Comparison of ENCODE assay signal across 17 mouse cellular contexts in the genomic region with DNA sequence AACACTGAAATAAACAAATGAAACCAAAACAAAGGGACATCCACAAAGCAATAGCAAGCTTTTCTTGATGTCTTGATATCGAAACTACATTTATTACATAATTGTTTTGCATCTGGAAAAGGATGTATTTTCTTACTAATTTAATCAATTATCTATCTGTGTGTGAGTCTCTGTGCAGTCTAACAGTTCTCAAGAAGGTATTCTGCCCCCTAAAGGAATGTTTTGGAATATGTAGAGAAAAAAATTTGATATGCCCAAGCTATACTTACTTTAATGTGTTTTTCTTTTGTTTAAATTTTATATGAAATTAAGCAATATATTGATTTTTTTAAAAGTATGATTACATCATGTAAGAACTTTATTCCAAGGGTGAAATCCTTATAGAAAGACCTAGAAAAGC. TPM values are rescaled to one million over a fixed set of nuclear protein-coding genes. Genes with fewer than 3 reads are reported as not detected.
DNase-seq lines count a peak whose midpoint lies in the region; ATAC-seq and TF ChIP-seq lines count a peak whose summit lies in the region.
"Had no signal": no experiment of that assay in that cellular context is flagged by ENCODE, and none has a peak within 500 bp of the region (broad histone marks: within the 10 kb centered on the region; RNA-seq: fewer than 3 reads in every experiment).

No protein-coding gene starts in this region.

- TF ChIP-seq RAD21 in MEL (IDR thresholded peaks at IDR 0.05; ENCODE audit: low read depth, low read length): peak; percentile 39

- TF ChIP-seq POLR2A in MEL (IDR thresholded peaks at IDR 0.05; ENCODE audit: control insufficient read depth in 1 of 2, insufficient read depth in 1 of 2, low read depth in 1 of 2, low read length in 2 of 2, poor library complexity in 1 of 2): no peak

- peak; percentile 44 for DNase-seq in midbrain, embryonic 11.5 days (ENCODE audit: low spot score, missing footprints)
- no peak for DNase-seq in midbrain, embryonic 10.5 days (ENCODE audit: low spot score)
- DNase-seq in MEL (ENCODE audit: low read depth, low spot score): peak; percentile 51
- peak; percentile 33 for DNase-seq in induced T-regulatory cell, adult 2 months (ENCODE audit: low read depth)
- no peak for DNase-seq in gastrocnemius, postnatal 25 days
- DNase-seq in layer of hippocampus, postnatal 25 days (ENCODE audit: extremely low spot score in 1 of 2, low spot score in 1 of 2): no peak
- DNase-seq: cerebellum, adult 18-20 months; kidney, adult 2 months; right cerebral cortex, postnatal 25 days had no signal

- no peak overlapping the region for H3K4me3 ChIP-seq in intestine, postnatal 0 days (ENCODE audit: low read depth, low read length)
- H3K4me3 ChIP-seq in intestine, embryonic 15.5 days (replicated peaks): no peak overlapping the region
- no peak overlapping the region for H3K4me3 ChIP-seq in midbrain, embryonic 11.5 days (ENCODE audit: low read depth, low read length)
- H3K4me3 ChIP-seq in midbrain, embryonic 10.5 days: no peak overlapping the region
- no peak overlapping the region for H3K4me3 ChIP-seq in MEL (ENCODE audit: control insufficient read depth in 1 of 2, insufficient read depth in 1 of 2, low read depth in 2 of 2, low read length in 2 of 2)
- H3K4me3 ChIP-seq: embryonic facial prominence, embryonic 12.5 days; heart, embryonic 15.5 days; limb, embryonic 13.5 days had no signal

- H3K27ac ChIP-seq in intestine, postnatal 0 days (ENCODE audit: low read depth, low read length): no peak overlapping the region
- no peak overlapping the region for H3K27ac ChIP-seq in intestine, embryonic 15.5 days
- H3K27ac ChIP-seq in midbrain, embryonic 11.5 days (ENCODE audit: low read depth, low read length): no peak overlapping the region
- no peak overlapping the region for H3K27ac ChIP-seq in midbrain, embryonic 10.5 days (replicated peaks)
- no peak overlapping the region for H3K27ac ChIP-seq in MEL (ENCODE audit: control insufficient read depth, low read depth, low read length)
- H3K27ac ChIP-seq: embryonic facial prominence, embryonic 12.5 days; heart, embryonic 15.5 days; hindbrain, embryonic 14.5 days; limb, embryonic 13.5 days had no signal

- no peaks in the 10 kb centered on the region for H3K36me3 ChIP-seq in intestine, postnatal 0 days (ENCODE audit: control insufficient read depth, insufficient read depth)
- H3K36me3 ChIP-seq in intestine, embryonic 15.5 days: no peaks in the 10 kb centered on the region
- no peaks in the 10 kb centered on the region for H3K36me3 ChIP-seq in midbrain, embryonic 11.5 days (ENCODE audit: control insufficient read depth, insufficient read depth, low read length)
- H3K36me3 ChIP-seq in midbrain, embryonic 10.5 days: no peaks in the 10 kb centered on the region
- peaks cover 0 to 2% of the 10 kb centered on the region in 2 experiments; a peak in 1 of 4 replicates for H3K36me3 ChIP-seq in MEL (ENCODE audit: control insufficient read depth in 1 of 2, insufficient read depth in 2 of 2, low read length in 2 of 2)
- H3K36me3 ChIP-seq: embryonic facial prominence, embryonic 12.5 days; heart, embryonic 15.5 days; limb, embryonic 13.5 days had no signal

- H3K4me1 ChIP-seq in intestine, postnatal 0 days (replicated peaks; ENCODE audit: control insufficient read depth, insufficient read depth, low read length): peaks cover 14% of the 10 kb centered on the region
- H3K4me1 ChIP-seq in intestine, embryonic 15.5 days (replicated peaks): peaks cover 22% of the 10 kb centered on the region
- H3K4me1 ChIP-seq in midbrain, embryonic 11.5 days (ENCODE audit: control insufficient read depth, insufficient read depth, low read length): peaks cover 22% of the 10 kb centered on the region
- peaks cover 39% of the 10 kb centered on the region for H3K4me1 ChIP-seq in midbrain, embryonic 10.5 days
- H3K4me1 ChIP-seq in MEL (ENCODE audit: control insufficient read depth in 1 of 2, insufficient read depth in 2 of 2, low read length in 2 of 2): peaks cover 0 to 2% of the 10 kb centered on the region in 2 experiments; a peak in 1 of 4 replicates

- TF ChIP-seq EP300 in MEL (IDR thresholded peaks at IDR 0.05; ENCODE audit: low read depth in 1 of 2, low read length in 2 of 2): no peak

- 90% methylated on average over 1 of the region's 1 CpGs for WGBS in intestine, postnatal 0 days
- 90% methylated on average over 1 of the region's 1 CpGs for WGBS in intestine, embryonic 15.5 days
- 88% methylated on average over 1 of the region's 1 CpGs for WGBS in midbrain, embryonic 11.5 days
- WGBS in midbrain, embryonic 10.5 days: 84% methylated on average over 1 of the region's 1 CpGs

- TF ChIP-seq CTCF in intestine, postnatal 0 days (IDR thresholded peaks at IDR 0.05; ENCODE audit: low read depth): peak; percentile 50
- TF ChIP-seq CTCF in MEL (IDR thresholded peaks at IDR 0.05 in 2 of 3, conservative IDR thresholded peaks at IDR 0.05 in 1 of 3; ENCODE audit: control insufficient read depth in 1 of 3, insufficient read depth in 1 of 3, low read depth in 2 of 3, low read length in 3 of 3, poor library complexity in 1 of 3, severe bottlenecking in 1 of 3): peak in 1 of 3 experiments; percentile 53; a peak in 3 of 6 replicates

- H3K79me2 ChIP-seq in MEL (ENCODE audit: control insufficient read depth, insufficient read depth, low read length, poor library complexity): no peaks in the 10 kb centered on the region

- H3K9ac ChIP-seq in intestine, postnatal 0 days (ENCODE audit: low read depth, low read length): no peak overlapping the region
- no peak overlapping the region for H3K9ac ChIP-seq in intestine, embryonic 15.5 days
- H3K9ac ChIP-seq in midbrain, embryonic 11.5 days (ENCODE audit: low read length): no peak overlapping the region
- no peak overlapping the region for H3K9ac ChIP-seq in MEL (ENCODE audit: control insufficient read depth, low read depth, low read length, poor library complexity, severe bottlenecking)
- H3K9ac ChIP-seq: embryonic facial prominence, embryonic 12.5 days; heart, embryonic 15.5 days; hindbrain, embryonic 14.5 days; limb, embryonic 13.5 days had no signal

- no peaks in the 10 kb centered on the region for H3K9me3 ChIP-seq in intestine, postnatal 0 days (ENCODE audit: control insufficient read depth)
- no peaks in the 10 kb centered on the region for H3K9me3 ChIP-seq in intestine, embryonic 15.5 days
- no peaks in the 10 kb centered on the region for H3K9me3 ChIP-seq in midbrain, embryonic 11.5 days (ENCODE audit: control insufficient read depth, low read length)
- H3K9me3 ChIP-seq in midbrain, embryonic 10.5 days (replicated peaks): no peaks in the 10 kb centered on the region
- H3K9me3 ChIP-seq in MEL (replicated peaks; ENCODE audit: insufficient read depth, low read length): no peaks in the 10 kb centered on the region
- H3K9me3 ChIP-seq: embryonic facial prominence, embryonic 12.5 days; heart, embryonic 15.5 days; limb, embryonic 13.5 days had no signal

- H3K4me2 ChIP-seq in intestine, postnatal 0 days (replicated peaks; ENCODE audit: low read depth): no peak overlapping the region
- H3K4me2 ChIP-seq in intestine, embryonic 15.5 days (replicated peaks): no peak overlapping the region
- no peak overlapping the region for H3K4me2 ChIP-seq in midbrain, embryonic 11.5 days
- H3K4me2 ChIP-seq: embryonic facial prominence, embryonic 12.5 days; heart, embryonic 15.5 days; hindbrain, embryonic 14.5 days; limb, embryonic 13.5 days had no signal

- peaks cover 24% of the 10 kb centered on the region; the same call in 1 of the 2 replicates for H3K27me3 ChIP-seq in intestine, postnatal 0 days (replicated peaks; ENCODE audit: control insufficient read depth, insufficient read depth, low read length)
- H3K27me3 ChIP-seq in intestine, embryonic 15.5 days (replicated peaks): peaks cover 25% of the 10 kb centered on the region
- H3K27me3 ChIP-seq in midbrain, embryonic 11.5 days (ENCODE audit: control insufficient read depth, insufficient read depth, low read length): peaks cover 46% of the 10 kb centered on the region
- peaks cover 65% of the 10 kb centered on the region for H3K27me3 ChIP-seq in midbrain, embryonic 10.5 days (ENCODE audit: low read depth, poor library complexity, severe bottlenecking)
- no peaks in the 10 kb centered on the region for H3K27me3 ChIP-seq in MEL (ENCODE audit: control insufficient read depth in 1 of 2, insufficient read depth in 2 of 2, low read length in 2 of 2)

- no peak for ATAC-seq in intestine, postnatal 0 days
- no peak for ATAC-seq in intestine, embryonic 15.5 days
- no peak for ATAC-seq in midbrain, embryonic 11.5 days (ENCODE audit: low FRiP score)
- ATAC-seq: midbrain, embryonic 16.5 days had no signal

RNA-seq across cellular contexts. Expression of a gene that starts 8.7 kb away (rescaled TPM):
- 0.08 and 0.21 TPM in 2 replicates for polyA plus RNA-seq in intestine, postnatal 0 days (2015; fragmentation: Nextera tagmentation; extraction: Ambion mirVana)
- 0.05 and 0.06 TPM in 2 replicates for polyA plus RNA-seq in intestine, embryonic 15.5 days (2015; fragmentation: Nextera tagmentation; extraction: Ambion mirVana)
- 0.07 TPM in 1 of 2 replicates, not detected in the other for polyA plus RNA-seq in midbrain, embryonic 11.5 days (2014; fragmentation: Nextera tagmentation; extraction: Ambion mirVana)
- 0.06 TPM in 1 of 2 replicates, not detected in the other for polyA plus RNA-seq in midbrain, embryonic 10.5 days (2016; fragmentation: Nextera tagmentation; extraction: Ambion mirVana)
- 0.12 TPM in 1 of 2 replicates, not detected in the other for total RNA-seq in MEL (2012; rRNA removed)
- polyA plus RNA-seq in MEL (2012; ENCODE audit: insufficient read depth in 1 of 2, insufficient read length in 2 of 2, low read depth in 1 of 2, low replicate concordance in 2 of 2, missing spikeins in 1 of 2): under 1 TPM in 1 of 2 experiments, not detected in 1; 0.08 TPM
- not detected for total RNA-seq in gastrocnemius, postnatal 25 days (2021)
- total RNA-seq in layer of hippocampus, postnatal 25 days (2021): not detected
- polyA plus RNA-seq: embryonic facial prominence, embryonic 12.5 days; forebrain, embryonic 11.5 days; heart, embryonic 15.5 days; kidney, adult 2 months; limb, embryonic 13.5 days had no signal

RNA-seq across cellular contexts. Expression of a gene that starts 12.5 kb away (rescaled TPM):
- polyA plus RNA-seq in intestine, postnatal 0 days (2015; fragmentation: Nextera tagmentation; extraction: Ambion mirVana): 3.3 and 3.4 TPM in 2 replicates
- polyA plus RNA-seq in intestine, embryonic 15.5 days (2015; fragmentation: Nextera tagmentation; extraction: Ambion mirVana): 10.2 TPM in 2 replicates
- polyA plus RNA-seq in midbrain, embryonic 11.5 days (2014; fragmentation: Nextera tagmentation; extraction: Ambion mirVana): 3.5 and 3.7 TPM in 2 replicates
- polyA plus RNA-seq in midbrain, embryonic 10.5 days (2016; fragmentation: Nextera tagmentation; extraction: Ambion mirVana): 6.4 and 7.0 TPM in 2 replicates
- total RNA-seq in MEL (2012; rRNA removed): 0.04 and 0.26 TPM in 2 replicates
- under 1 TPM in 1 of 2 experiments, not detected in 1; 0.54 TPM for polyA plus RNA-seq in MEL (2012; ENCODE audit: insufficient read depth in 1 of 2, insufficient read length in 2 of 2, low read depth in 1 of 2, low replicate concordance in 2 of 2, missing spikeins in 1 of 2)
- total RNA-seq in gastrocnemius, postnatal 25 days (2021): 1 to 10 TPM; 1.6 to 2.4 TPM
- total RNA-seq in layer of hippocampus, postnatal 25 days (2021): 10 to 100 TPM; 45.4 to 50.8 TPM

RNA-seq across cellular contexts. Expression of a gene that starts 45.3 kb away (rescaled TPM):
- 0.10 and 0.26 TPM in 2 replicates for polyA plus RNA-seq in intestine, postnatal 0 days (2015; fragmentation: Nextera tagmentation; extraction: Ambion mirVana)
- 0.23 and 0.49 TPM in 2 replicates for polyA plus RNA-seq in intestine, embryonic 15.5 days (2015; fragmentation: Nextera tagmentation; extraction: Ambion mirVana)
- polyA plus RNA-seq in midbrain, embryonic 11.5 days (2014; fragmentation: Nextera tagmentation; extraction: Ambion mirVana): 0.18 and 0.23 TPM in 2 replicates
- 0.10 TPM in 2 replicates for polyA plus RNA-seq in midbrain, embryonic 10.5 days (2016; fragmentation: Nextera tagmentation; extraction: Ambion mirVana)
- 0.08 TPM in 1 of 2 replicates, not detected in the other for total RNA-seq in MEL (2012; rRNA removed)
- under 1 TPM in 1 of 2 experiments, not detected in 1; 0.07 TPM for polyA plus RNA-seq in MEL (2012; ENCODE audit: insufficient read depth in 1 of 2, insufficient read length in 2 of 2, low read depth in 1 of 2, low replicate concordance in 2 of 2, missing spikeins in 1 of 2)
- under 1 TPM in 1 of 2 experiments, not detected in 1; 0.11 TPM for total RNA-seq in gastrocnemius, postnatal 25 days (2021)
- total RNA-seq in layer of hippocampus, postnatal 25 days (2021): 1 to 10 TPM; 1.0 to 1.4 TPM
- polyA plus RNA-seq: forebrain, embryonic 11.5 days had no signal

Comparison
In these comparisons a context has a peak if more than half of its experiments do, and no peak if none do; other contexts are left out.
1. DNase-seq: peak in midbrain, embryonic 11.5 days (single experiment), MEL (single experiment) and induced T-regulatory cell, adult 2 months (single experiment); none in midbrain, embryonic 10.5 days (single experiment), gastrocnemius, postnatal 25 days (single experiment) and layer of hippocampus, postnatal 25 days (0 of 2).